Mouse (Mus musculus) heart, embryonic 11.5 days (tissue): ENCODE measurements around the gene Farp1. TPM values are rescaled to one million over a fixed set of nuclear protein-coding genes. Genes with fewer than 3 reads are reported as not detected.
"Not testable (repeated sequence)": the region's sequence is repeated elsewhere in the genome, so short reads cannot be mapped to it uniquely, and the experiment has no call there.

ENCODE experiments used
- ATAC-seq: fragments of 200-750 bp; cut with Nextera tagmentation; replicated peaks from 2 replicates; pipeline ENCODE4 v1.8.0; 2017; ENCODE audit warnings: moderate library complexity; ENCODE audit not compliant: insufficient number of reproducible peaks, low FRiP score, low TSS enrichment
- H3K27ac ChIP-seq: fragments of 300-500 bp; sonication (generic); 2 replicates; pipeline ENCODE4 v1.5.1; 2014; ENCODE audit warnings: mild to moderate bottlenecking, low read depth, low read length
- H3K27me3 ChIP-seq: fragments of 300-500 bp; sonication (generic); 2 replicates; pipeline ENCODE4 v1.6.1; 2014; ENCODE audit warnings: mild to moderate bottlenecking, low read length, mixed read lengths; ENCODE audit not compliant: control insufficient read depth, insufficient read depth
- H3K36me3 ChIP-seq: fragments of 300-500 bp; sonication (generic); 2 replicates; pipeline ENCODE4 v1.6.1; 2014; ENCODE audit warnings: mild to moderate bottlenecking, low read length, moderate library complexity, mixed read lengths; ENCODE audit not compliant: control insufficient read depth, insufficient read depth
- H3K4me1 ChIP-seq: fragments of 300-500 bp; sonication (generic); 2 replicates; pipeline ENCODE4 v1.6.1; 2014; ENCODE audit warnings: low read length; ENCODE audit not compliant: control insufficient read depth, insufficient read depth
- H3K4me2 ChIP-seq: fragments of 300-500 bp; sonication (generic); 2 replicates; pipeline ENCODE4 v1.6.1; 2014; ENCODE audit warnings: mild to moderate bottlenecking, moderate library complexity
- H3K4me3 ChIP-seq: fragments of 300-500 bp; sonication (generic); 2 replicates; pipeline ENCODE4 v1.5.1; 2014; ENCODE audit warnings: low read depth, low read length
- H3K9ac ChIP-seq: fragments of 300-500 bp; sonication (generic); 2 replicates; pipeline ENCODE4 v1.6.1; 2014; ENCODE audit warnings: mild to moderate bottlenecking, low read depth, low read length, moderate library complexity
- H3K9me3 ChIP-seq: fragments of 300-500 bp; sonication (generic); replicated peaks from 2 replicates; pipeline ENCODE4 v1.6.1; 2016; ENCODE audit warnings: low read length; ENCODE audit not compliant: control insufficient read depth
- WGBS: fragments of 180-500 bp; shearing (Covaris S2); extraction: QIAGEN DNeasy Blood & Tissue Kit; methylation state at CpG from one replicate; pipeline ENCODE4 v1.1.7; 2014; ENCODE audit not compliant: insufficient replicate concordance; 5-methylcytosine and 5-hydroxymethylcytosine counted together
- polyA plus RNA-seq: library from polyadenylated mRNA; unstranded; fragments of >200 nt; fragmentation: Nextera tagmentation; extraction: Ambion mirVana; gene quantifications from 2 replicates; pipeline ENCODE4 v1.2.1, GENCODE M21; 2014

Farp1 gene
- polyA plus RNA-seq, 1 experiment from 2014 or later: 28.1 TPM

- H3K9me3 ChIP-seq: no peaks in the 10 kb centered on the region
- no peak overlapping the region for H3K27ac ChIP-seq
- no peak for ATAC-seq
These were observed 142.9 kb downstream of the Farp1 start for GRCm38 (mm10) chr14:121177907-121178306.

GRCm38 (mm10) chr14:121180611-121181010 is 145.6 kb downstream of the Farp1 start:
- ATAC-seq: no peak
- Histone ChIP-seq H3K9ac (no peak overlapping the region), H3K27ac (no peak overlapping the region), H3K36me3 (no peaks in the 10 kb centered on the region), H3K27me3 (no peaks in the 10 kb centered on the region), H3K4me3 (no peak overlapping the region), H3K4me1 (peaks cover 3% of the 10 kb centered on the region; the same call in 1 of the 2 replicates), H3K9me3 (no peaks in the 10 kb centered on the region), H3K4me2 (no peak overlapping the region)
- 75% methylated on average over 9 of the region's 9 CpGs for WGBS

More at GRCm38 (mm10) chr14:121177907-121178306, 142.9 kb downstream of the Farp1 start:
- Histone ChIP-seq H3K27me3 (no peaks in the 10 kb centered on the region), H3K9ac (no peak overlapping the region), H3K4me3 (no peak overlapping the region), H3K4me1 (peaks cover 9% of the 10 kb centered on the region), H3K4me2 (no peak overlapping the region), H3K36me3 (no peaks in the 10 kb centered on the region)
- WGBS: 86% methylated on average over 6 of the region's 6 CpGs

GRCm38 (mm10) chr14:121181798-121182197 is 146.8 kb downstream of the Farp1 start:
- Histone ChIP-seq H3K4me2 (no peak overlapping the region), H3K9me3 (no peaks in the 10 kb centered on the region), H3K27me3 (no peaks in the 10 kb centered on the region), H3K9ac (no peak overlapping the region), H3K36me3 (no peaks in the 10 kb centered on the region), H3K4me1 (no peaks in the 10 kb centered on the region), H3K27ac (no peak overlapping the region), H3K4me3 (no peak overlapping the region)
- 66% methylated on average over 4 of the region's 4 CpGs for WGBS
- no peak for ATAC-seq

- H3K27ac ChIP-seq: no peak overlapping the region
- H3K9me3 ChIP-seq: no peaks in the 10 kb centered on the region
- ATAC-seq: no peak
- H3K27me3 ChIP-seq: no peaks in the 10 kb centered on the region
- no peak overlapping the region for H3K4me2 ChIP-seq
- WGBS: 67% methylated on average over 8 of the region's 8 CpGs
- no peaks in the 10 kb centered on the region for H3K4me1 ChIP-seq
- no peak overlapping the region for H3K4me3 ChIP-seq
- no peak overlapping the region for H3K9ac ChIP-seq
- H3K36me3 ChIP-seq: no peaks in the 10 kb centered on the region
These were observed 148.0 kb downstream of the Farp1 start for GRCm38 (mm10) chr14:121182967-121183366.

- no peaks in the 10 kb centered on the region for H3K27me3 ChIP-seq
- WGBS: 77% methylated on average over 8 of the region's 8 CpGs
- no peaks in the 10 kb centered on the region for H3K36me3 ChIP-seq
- no peak for ATAC-seq
- H3K9me3 ChIP-seq: no peaks in the 10 kb centered on the region
- H3K9ac ChIP-seq: no peak overlapping the region
- no peak overlapping the region for H3K4me2 ChIP-seq
- no peak overlapping the region for H3K4me3 ChIP-seq
- H3K27ac ChIP-seq: no peak overlapping the region
- H3K4me1 ChIP-seq: no peaks in the 10 kb centered on the region
These were observed 148.6 kb downstream of the Farp1 start for GRCm38 (mm10) chr14:121183414-121184130.

GRCm38 (mm10) chr14:121184351-121184750 is 149.4 kb downstream of the Farp1 start:
- WGBS: 95% methylated on average over 8 of the region's 8 CpGs

GRCm38 (mm10) chr14:121186402-121186894 is 151.4 kb downstream of the Farp1 start:
- Histone ChIP-seq H3K4me2 (no peak overlapping the region), H3K9ac (no peak overlapping the region), H3K27me3 (no peaks in the 10 kb centered on the region), H3K9me3 (no peaks in the 10 kb centered on the region), H3K27ac (no peak overlapping the region), H3K4me3 (no peak overlapping the region), H3K4me1 (peaks cover 9% of the 10 kb centered on the region), H3K36me3 (no peaks in the 10 kb centered on the region)
- ATAC-seq: no peak
- 84% methylated on average over 8 of the region's 8 CpGs for WGBS

More at GRCm38 (mm10) chr14:121184351-121184750, 149.4 kb downstream of the Farp1 start:
- H3K27ac ChIP-seq: no peak overlapping the region
- H3K9me3 ChIP-seq: no peaks in the 10 kb centered on the region
- ATAC-seq: no peak
- H3K4me3 ChIP-seq: no peak overlapping the region
- H3K4me1 ChIP-seq: no peaks in the 10 kb centered on the region
- no peaks in the 10 kb centered on the region for H3K27me3 ChIP-seq
- H3K4me2 ChIP-seq: no peak overlapping the region
- H3K36me3 ChIP-seq: no peaks in the 10 kb centered on the region
- no peak overlapping the region for H3K9ac ChIP-seq

GRCm38 (mm10) chr14:121189840-121190239 is 154.8 kb downstream of the Farp1 start:
- WGBS: 86% methylated on average over 10 of the region's 10 CpGs
- not testable (repeated sequence) for H3K4me2 ChIP-seq, H3K9me3 ChIP-seq, H3K36me3 ChIP-seq, H3K9ac ChIP-seq, H3K27me3 ChIP-seq, H3K4me3 ChIP-seq, H3K27ac ChIP-seq, ATAC-seq
- peaks cover 14% of the 10 kb centered on the region for H3K4me1 ChIP-seq

GRCm38 (mm10) chr14:121190386-121190785 is 155.4 kb downstream of the Farp1 start:
- H3K4me2 ChIP-seq: no peak overlapping the region
- H3K4me1 ChIP-seq: peaks cover 14% of the 10 kb centered on the region
- no peaks in the 10 kb centered on the region for H3K9me3 ChIP-seq
- H3K4me3 ChIP-seq: no peak overlapping the region
- H3K27ac ChIP-seq: no peak overlapping the region
- no peaks in the 10 kb centered on the region for H3K27me3 ChIP-seq
- no peaks in the 10 kb centered on the region for H3K36me3 ChIP-seq
- H3K9ac ChIP-seq: no peak overlapping the region
- no peak for ATAC-seq
- WGBS: 66% methylated on average over 9 of the region's 9 CpGs
